Mouse (Mus musculus): Measurements from ENCODE around the gene Zfand2b. TPM values are rescaled to one million over a fixed set of nuclear protein-coding genes. Genes with fewer than 3 reads are reported as not detected.

Zfand2b gene
- 33.2 and 37.9 TPM in 2 replicates for polyA plus RNA-seq (2015; fragmentation: Nextera tagmentation; extraction: Ambion mirVana)

GRCm38 (mm10) chr1:75168472-75169464 is at the start of gene Zfand2b:
Zfand2b (plus strand) TSS chr1:75168646.
- peak within 1 kb of the TSS; percentile 70 for H3K9ac ChIP-seq
- peak; percentile 97 for ATAC-seq
- H3K4me1 ChIP-seq: peaks cover 8% of the 10 kb centered on the region
- peak within 1 kb of the TSS; percentile 69 for H3K4me2 ChIP-seq
- WGBS: 1% methylated on average over 51 of the region's 59 CpGs
- H3K4me3 ChIP-seq: peak within 1 kb of the TSS; percentile 76
- H3K27me3 ChIP-seq: no peaks in the 10 kb centered on the region
- peaks cover 39% of the 10 kb centered on the region for H3K36me3 ChIP-seq (ENCODE audit: poor library complexity, severe bottlenecking)
- H3K9me3 ChIP-seq (replicated peaks): no peaks in the 10 kb centered on the region
- H3K27ac ChIP-seq: peak within 1 kb of the TSS; percentile 89

DNA sequence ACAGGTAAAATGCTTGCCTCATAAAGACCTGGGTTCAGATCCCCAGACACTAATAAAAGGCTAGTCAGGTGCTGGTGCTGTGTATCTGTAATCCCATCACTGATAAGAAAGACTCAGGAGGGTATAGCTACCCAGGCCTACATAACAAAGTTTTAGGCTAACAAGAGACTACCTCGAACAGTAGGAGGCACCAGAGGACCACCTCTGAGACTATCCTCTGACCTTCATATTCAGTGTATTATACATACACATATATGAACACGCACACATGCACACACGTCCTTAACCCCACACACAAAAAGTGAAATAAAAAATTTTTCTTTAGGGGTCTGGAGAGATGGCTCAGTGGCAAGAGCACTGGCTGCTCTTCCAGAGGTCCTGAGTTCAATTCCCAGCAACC is 46.2 kb upstream of the Zfand2b start:
- Histone ChIP-seq H3K9me3 (replicated peaks) (no peaks in the 10 kb centered on the region), H3K4me3 (no peak overlapping the region), H3K4me1 (0 out of 2 replicates have a peak, but pooled peaks cover 5% of the 10 kb centered on the region), H3K27me3 (no peaks in the 10 kb centered on the region), H3K9ac (no peak overlapping the region), H3K36me3 (ENCODE audit: poor library complexity, severe bottlenecking) (no peaks in the 10 kb centered on the region), H3K4me2 (no peak overlapping the region), H3K27ac (no peak overlapping the region)
- WGBS: 78% methylated on average over 3 of the region's 3 CpGs
- ATAC-seq: no peak

- 2% methylated on average over 56 of the region's 56 CpGs for WGBS
- Histone ChIP-seq H3K9me3 (replicated peaks) (no peaks in the 10 kb centered on the region), H3K9ac (peak within 1 kb of the TSS; percentile 66), H3K36me3 (ENCODE audit: poor library complexity, severe bottlenecking) (no peaks in the 10 kb centered on the region), H3K4me3 (peak within 1 kb of the TSS; percentile 56), H3K27me3 (0 out of 2 replicates have a peak, but pooled peaks cover 3% of the 10 kb centered on the region), H3K4me1 (0 out of 2 replicates have a peak, but pooled peaks cover 5% of the 10 kb centered on the region), H3K4me2 (peak within 1 kb of the TSS; percentile 61), H3K27ac (peak within 1 kb of the TSS; percentile 91)
- ATAC-seq: peak; percentile 96
Measured at GRCm38 (mm10) chr1:75124346-75125321, 43.8 kb upstream of the Zfand2b start, which contains the start of gene Nhej1. Nhej1 (minus strand) TSS chr1:75125200.

GRCm38 (mm10) chr1:75125418-75125817 is 43.0 kb upstream of the Zfand2b start:
- no peak for ATAC-seq
- peak overlapping the region; percentile 91; the same call in 1 of the 2 replicates for H3K27ac ChIP-seq

GRCm38 (mm10) chr1:75128641-75129040 is 39.8 kb upstream of the Zfand2b start:
- no peaks in the 10 kb centered on the region for H3K9me3 ChIP-seq (replicated peaks)
- 0 out of 2 replicates have a peak, but pooled peaks cover 3% of the 10 kb centered on the region for H3K27me3 ChIP-seq
- H3K9ac ChIP-seq: no peak overlapping the region
- H3K27ac ChIP-seq: no peak overlapping the region
- H3K4me1 ChIP-seq: 0 out of 2 replicates have a peak, but pooled peaks cover 5% of the 10 kb centered on the region
- no peak for ATAC-seq
- no peak overlapping the region for H3K4me3 ChIP-seq
- no peak overlapping the region for H3K4me2 ChIP-seq
- WGBS: 73% methylated on average over 3 of the region's 3 CpGs
- no peaks in the 10 kb centered on the region for H3K36me3 ChIP-seq (ENCODE audit: poor library complexity, severe bottlenecking)

More at GRCm38 (mm10) chr1:75125418-75125817, 43.0 kb upstream of the Zfand2b start:
- Histone ChIP-seq H3K4me3 (peak overlapping the region; percentile 56), H3K4me1 (0 out of 2 replicates have a peak, but pooled peaks cover 5% of the 10 kb centered on the region), H3K4me2 (peak overlapping the region; percentile 61), H3K9ac (no peak overlapping the region), H3K27me3 (0 out of 2 replicates have a peak, but pooled peaks cover 3% of the 10 kb centered on the region), H3K9me3 (replicated peaks) (no peaks in the 10 kb centered on the region), H3K36me3 (ENCODE audit: poor library complexity, severe bottlenecking) (no peaks in the 10 kb centered on the region)
- 35% methylated on average over 5 of the region's 5 CpGs for WGBS

GRCm38 (mm10) chr1:75133421-75134207 is 34.8 kb upstream of the Zfand2b start, which contains the start of gene Slc23a3:
Slc23a3 (minus strand) TSS chr1:75133890.
- no peaks in the 10 kb centered on the region for H3K4me1 ChIP-seq
- H3K27me3 ChIP-seq: 0 out of 2 replicates have a peak, but pooled peaks cover 3% of the 10 kb centered on the region
- H3K36me3 ChIP-seq (ENCODE audit: poor library complexity, severe bottlenecking): peaks cover 37% of the 10 kb centered on the region
- H3K27ac ChIP-seq: no peak within 1 kb of the TSS
- H3K4me3 ChIP-seq: no peak within 1 kb of the TSS
- 66% methylated on average over 12 of the region's 12 CpGs for WGBS
- no peak within 1 kb of the TSS for H3K4me2 ChIP-seq
- H3K9ac ChIP-seq: no peak within 1 kb of the TSS
- no peak for ATAC-seq
- H3K9me3 ChIP-seq (replicated peaks): no peaks in the 10 kb centered on the region

GRCm38 (mm10) chr1:75136293-75136692 is 32.2 kb upstream of the Zfand2b start:
- H3K27ac ChIP-seq: no peak overlapping the region
- H3K9me3 ChIP-seq (replicated peaks): no peaks in the 10 kb centered on the region
- H3K4me1 ChIP-seq: peaks cover 20% of the 10 kb centered on the region
- no peak overlapping the region for H3K9ac ChIP-seq
- H3K4me3 ChIP-seq: no peak overlapping the region
- no peaks in the 10 kb centered on the region for H3K27me3 ChIP-seq
- no peak for ATAC-seq
- no peak overlapping the region for H3K4me2 ChIP-seq
- H3K36me3 ChIP-seq (ENCODE audit: poor library complexity, severe bottlenecking): peaks cover 49% of the 10 kb centered on the region
- WGBS: 94% methylated on average over 6 of the region's 6 CpGs

DNA sequence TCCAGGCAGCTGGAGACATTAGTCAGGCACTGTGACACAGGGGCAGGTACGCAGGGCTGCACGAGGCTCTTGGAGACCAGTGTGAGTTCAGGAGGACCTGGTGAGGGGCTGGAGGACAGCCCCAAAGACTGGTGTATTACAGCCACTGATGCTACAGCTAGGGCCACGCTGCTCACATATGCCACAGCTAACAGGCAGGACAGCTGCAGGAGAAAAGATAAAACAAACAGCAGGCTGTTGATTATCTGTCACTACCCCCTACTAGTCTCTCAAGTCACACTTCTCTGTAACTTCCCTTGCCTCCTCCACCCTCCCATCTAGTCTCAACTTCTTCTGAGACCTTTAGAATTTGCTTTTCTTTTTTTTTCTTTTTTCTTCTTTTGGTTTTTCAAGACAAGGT is 31.7 kb upstream of the Zfand2b start:
- Histone ChIP-seq H3K27me3 (no peaks in the 10 kb centered on the region), H3K4me2 (no peak overlapping the region), H3K9ac (no peak overlapping the region), H3K9me3 (replicated peaks) (no peaks in the 10 kb centered on the region), H3K4me3 (no peak overlapping the region), H3K4me1 (peaks cover 23% of the 10 kb centered on the region), H3K27ac (no peak overlapping the region), H3K36me3 (ENCODE audit: poor library complexity, severe bottlenecking) (peaks cover 49% of the 10 kb centered on the region)
- WGBS: 76% methylated on average over 3 of the region's 3 CpGs
- no peak for ATAC-seq

DNA sequence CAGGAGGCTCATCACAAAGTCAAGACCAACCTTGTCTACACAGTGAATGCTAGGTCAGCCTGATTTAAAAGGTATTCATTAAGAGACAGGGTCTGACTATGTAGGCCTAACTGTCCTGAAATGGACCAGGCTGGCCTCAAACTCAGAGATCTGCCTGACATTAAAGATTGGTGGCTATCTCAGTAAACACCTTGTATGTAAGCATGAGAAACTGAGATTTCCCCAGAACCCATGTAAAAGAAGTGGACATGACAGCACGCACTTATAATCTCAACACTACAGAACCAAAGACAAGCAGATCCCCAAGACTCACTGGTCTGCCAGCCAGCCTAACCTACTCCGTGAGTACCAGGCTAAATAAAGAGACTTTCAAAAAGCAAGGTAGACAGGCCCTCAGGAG is 30.0 kb upstream of the Zfand2b start:
- peaks cover 49% of the 10 kb centered on the region for H3K36me3 ChIP-seq (ENCODE audit: poor library complexity, severe bottlenecking)
- no peak overlapping the region for H3K27ac ChIP-seq
- H3K4me2 ChIP-seq: no peak overlapping the region
- no peak for ATAC-seq
- peaks cover 25% of the 10 kb centered on the region for H3K4me1 ChIP-seq
- no peaks in the 10 kb centered on the region for H3K9me3 ChIP-seq (replicated peaks)
- no peak overlapping the region for H3K9ac ChIP-seq
- 92% methylated on average over 2 of the region's 2 CpGs for WGBS
- no peaks in the 10 kb centered on the region for H3K27me3 ChIP-seq
- H3K4me3 ChIP-seq: no peak overlapping the region

DNA sequence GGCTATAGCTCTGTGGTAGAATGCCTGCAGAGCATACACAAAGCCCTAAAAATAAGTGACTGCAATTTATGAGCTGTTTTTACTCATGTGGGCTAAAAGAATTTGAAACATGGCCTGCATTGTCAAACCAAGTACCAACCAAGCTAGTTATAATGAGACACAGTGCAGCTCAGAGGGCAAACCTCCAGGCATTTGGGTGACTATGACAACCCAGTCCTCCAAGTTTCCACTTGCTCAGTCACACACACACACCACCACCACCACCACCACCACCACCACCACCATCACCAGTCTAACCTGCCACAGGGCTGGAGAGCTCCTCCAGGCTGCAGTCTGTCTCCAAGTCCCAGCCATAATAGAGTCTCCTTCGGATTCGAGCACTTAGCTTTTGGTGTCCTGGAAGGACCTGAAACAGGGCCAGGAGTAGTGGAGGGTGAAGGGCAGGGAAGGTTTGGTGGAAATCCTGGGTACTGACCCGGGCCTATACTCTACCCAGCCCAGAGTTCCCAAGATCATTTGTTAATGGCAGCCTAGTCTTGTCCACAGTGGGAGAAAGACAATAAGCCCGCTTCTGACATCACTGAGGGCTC is 27.8 kb upstream of the Zfand2b start:
- Histone ChIP-seq H3K9ac (peak overlapping the region; percentile 94), H3K9me3 (replicated peaks) (no peaks in the 10 kb centered on the region), H3K36me3 (ENCODE audit: poor library complexity, severe bottlenecking) (peaks cover 55% of the 10 kb centered on the region), H3K27ac (no peak overlapping the region), H3K4me2 (peak overlapping the region; percentile 99), H3K4me1 (peaks cover 36% of the 10 kb centered on the region), H3K4me3 (peak overlapping the region; percentile 87), H3K27me3 (no peaks in the 10 kb centered on the region)
- no peak for ATAC-seq
- WGBS: 65% methylated on average over 4 of the region's 4 CpGs
